Mouse (Mus musculus): ENCODE results near the gene Crtac1. TPM values are rescaled to one million over a fixed set of nuclear protein-coding genes. Genes with fewer than 3 reads are reported as not detected.

Gene Crtac1
- 0.18 and 0.29 TPM in 2 replicates for polyA plus RNA-seq (2012; rRNA removed)

- DNase-seq (ENCODE audit: low spot score) = peak; percentile 36
Measured at GRCm38 (mm10) chr19:42431485-42432190, at the start of gene Crtac1. Crtac1 (minus strand) TSS chr19:42431783.

GRCm38 (mm10) chr19:42478303-42478702 lies 46.7 kb upstream of the Crtac1 start:
- DNase-seq (ENCODE audit: low spot score) = no peak

GRCm38 (mm10) chr19:42477769-42478168 lies 46.2 kb upstream of the Crtac1 start:
- DNase-seq (ENCODE audit: low spot score) = no peak

- no peak for DNase-seq (ENCODE audit: low spot score)
Measured at GRCm38 (mm10) chr19:42472831-42473230, 41.2 kb upstream of the Crtac1 start.

GRCm38 (mm10) chr19:42471571-42471970 lies 40.0 kb upstream of the Crtac1 start:
- DNase-seq (ENCODE audit: low spot score) = no peak

- DNase-seq (ENCODE audit: low spot score) = no peak
Measured at GRCm38 (mm10) chr19:42461851-42462250, 30.3 kb upstream of the Crtac1 start.

- no peak for DNase-seq (ENCODE audit: low spot score)
Measured at GRCm38 (mm10) chr19:42461353-42461752, 29.8 kb upstream of the Crtac1 start.

- DNase-seq (ENCODE audit: low spot score) = no peak
Measured at GRCm38 (mm10) chr19:42459512-42459911, 27.9 kb upstream of the Crtac1 start.

- DNase-seq (ENCODE audit: low spot score) = no peak
Measured at GRCm38 (mm10) chr19:42454481-42455236, 23.1 kb upstream of the Crtac1 start.

GRCm38 (mm10) chr19:42454006-42454405 lies 22.4 kb upstream of the Crtac1 start:
- DNase-seq (ENCODE audit: low spot score) = no peak

GRCm38 (mm10) chr19:42452539-42452938 lies 21.0 kb upstream of the Crtac1 start:
- no peak for DNase-seq (ENCODE audit: low spot score)

- no peak for DNase-seq (ENCODE audit: low spot score)
Measured at GRCm38 (mm10) chr19:42448539-42448938, 17.0 kb upstream of the Crtac1 start.

- DNase-seq (ENCODE audit: low spot score) = no peak
Measured at GRCm38 (mm10) chr19:42443887-42444409, 12.4 kb upstream of the Crtac1 start.

GRCm38 (mm10) chr19:42443266-42443665 lies 11.7 kb upstream of the Crtac1 start:
- no peak for DNase-seq (ENCODE audit: low spot score)

- DNase-seq (ENCODE audit: low spot score) = no peak
Measured at GRCm38 (mm10) chr19:42442246-42443197, 10.9 kb upstream of the Crtac1 start.

- DNase-seq (ENCODE audit: low spot score) = no peak
Measured at GRCm38 (mm10) chr19:42440089-42440488, 8.5 kb upstream of the Crtac1 start.

GRCm38 (mm10) chr19:42439353-42439752 lies 7.8 kb upstream of the Crtac1 start:
- no peak for DNase-seq (ENCODE audit: low spot score)

- DNase-seq (ENCODE audit: low spot score) = no peak
Measured at GRCm38 (mm10) chr19:42435621-42436020, 4.0 kb upstream of the Crtac1 start.

GRCm38 (mm10) chr19:42432761-42433160 lies 1.2 kb upstream of the Crtac1 start:
- no peak for DNase-seq (ENCODE audit: low spot score)

GRCm38 (mm10) chr19:42432191-42432590 lies 608 bp upstream of the Crtac1 start:
- peak; percentile 34 for DNase-seq (ENCODE audit: low spot score)

GRCm38 (mm10) chr19:42430981-42431380 lies 602 bp downstream of the Crtac1 start:
- DNase-seq (ENCODE audit: low spot score) = no peak

GRCm38 (mm10) chr19:42429410-42429809 lies 2.2 kb downstream of the Crtac1 start:
- no peak for DNase-seq (ENCODE audit: low spot score)

Data from urinary bladder, adult 2 months (tissue).